Mouse (Mus musculus) embryonic facial prominence, embryonic 14.5 days (tissue): ENCODE results near the gene Bmpr1a. TPM values are rescaled to one million over a fixed set of nuclear protein-coding genes. Genes with fewer than 3 reads are reported as not detected.

ENCODE experiments used
- ATAC-seq: fragments of 200-750 bp; cut with Nextera tagmentation; 2 replicates; pipeline ENCODE4 v1.8.0; 2017; ENCODE audit warnings: low read depth, moderate number of reproducible peaks, moderate TSS enrichment
- DNase-seq: peaks from one replicate; pipeline ENCODE4 v3.0.0-alpha.2; 2015; ENCODE audit warnings: low spot score
- H3K27ac ChIP-seq: fragments of 300-500 bp; sonication (generic); replicated peaks from 2 replicates; pipeline ENCODE4 v1.5.1; 2014; ENCODE audit warnings: low read depth, mild to moderate bottlenecking, low read length, moderate library complexity
- H3K27me3 ChIP-seq: fragments of 300-500 bp; sonication (generic); replicated peaks from 2 replicates; pipeline ENCODE4 v1.6.1; 2014; ENCODE audit warnings: low read length; ENCODE audit not compliant: control insufficient read depth, insufficient read depth
- H3K36me3 ChIP-seq: fragments of 300-500 bp; sonication (generic); 2 replicates; pipeline ENCODE4 v1.6.1; 2014; ENCODE audit warnings: low read length, mixed read lengths; ENCODE audit not compliant: control insufficient read depth, insufficient read depth
- H3K4me1 ChIP-seq: fragments of 300-500 bp; sonication (generic); 2 replicates; pipeline ENCODE4 v1.6.1; 2014; ENCODE audit warnings: antibody characterized with exemption, low read length; ENCODE audit not compliant: control insufficient read depth, insufficient read depth
- H3K4me2 ChIP-seq: fragments of 300-500 bp; sonication (generic); 2 replicates; pipeline ENCODE4 v1.6.1; 2014; ENCODE audit warnings: low read depth, mild to moderate bottlenecking, low read length, moderate library complexity, mixed read lengths
- H3K4me3 ChIP-seq: fragments of 300-500 bp; sonication (generic); 2 replicates; pipeline ENCODE4 v1.5.1; 2014; ENCODE audit warnings: low read depth, mild to moderate bottlenecking, low read length
- H3K9ac ChIP-seq: fragments of 300-500 bp; sonication (generic); 2 replicates; pipeline ENCODE4 v1.6.1; 2014; ENCODE audit warnings: low read depth, mild to moderate bottlenecking, low read length, moderate library complexity, mixed read lengths
- H3K9me3 ChIP-seq: fragments of 300-500 bp; sonication (generic); 2 replicates; pipeline ENCODE4 v1.6.1; 2016; ENCODE audit warnings: low read length; ENCODE audit not compliant: control insufficient read depth
- WGBS: fragments of 180-500 bp; shearing (Covaris S2); extraction: QIAGEN DNeasy Blood & Tissue Kit; methylation state at CpG from one replicate; pipeline ENCODE4 v1.1.7; 2014; 5-methylcytosine and 5-hydroxymethylcytosine counted together
- polyA plus RNA-seq: library from polyadenylated mRNA; unstranded; fragments of >200 nt; fragmentation: Nextera tagmentation; extraction: Ambion mirVana; gene quantifications from 2 replicates; pipeline ENCODE4 v1.2.1, GENCODE M21; 2014

Gene Bmpr1a
- polyA plus RNA-seq, 1 experiment from 2014 or later, result 65.0 TPM

DNA sequence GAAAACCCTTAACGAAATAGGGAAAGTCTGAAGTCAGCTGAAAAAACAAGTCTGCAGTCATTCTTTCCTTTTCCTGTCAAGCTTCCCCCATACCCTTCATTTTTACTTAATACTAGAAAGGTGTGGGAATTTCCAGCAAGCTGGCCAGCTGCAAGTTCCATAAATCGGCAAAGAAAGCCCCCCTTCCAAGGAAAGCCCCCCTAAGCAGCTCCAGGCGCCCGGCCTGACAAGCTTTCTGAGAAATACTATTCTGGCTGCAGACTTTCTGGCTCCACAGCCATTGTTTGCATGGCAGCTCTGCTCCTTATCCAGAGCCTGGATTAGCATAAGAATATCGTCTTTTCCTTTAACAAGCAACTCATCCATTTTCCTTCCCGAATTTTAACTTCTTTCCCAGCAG, 49.5 kb downstream of the Bmpr1a start:
- Histone ChIP-seq H3K36me3 (peaks cover 21% of the 10 kb centered on the region; the same call in 1 of the 2 replicates), H3K9ac (no peak overlapping the region), H3K9me3 (no peaks in the 10 kb centered on the region), H3K4me3 (no peak overlapping the region), H3K27me3 (no peaks in the 10 kb centered on the region), H3K27ac (peak overlapping the region; percentile 78), H3K4me2 (no peak overlapping the region), H3K4me1 (peaks cover 13% of the 10 kb centered on the region; the same call in 1 of the 2 replicates)
- WGBS, result 20% methylated on average over 6 of the region's 6 CpGs
- peak; percentile 64 for DNase-seq
- ATAC-seq, result no peak

DNA sequence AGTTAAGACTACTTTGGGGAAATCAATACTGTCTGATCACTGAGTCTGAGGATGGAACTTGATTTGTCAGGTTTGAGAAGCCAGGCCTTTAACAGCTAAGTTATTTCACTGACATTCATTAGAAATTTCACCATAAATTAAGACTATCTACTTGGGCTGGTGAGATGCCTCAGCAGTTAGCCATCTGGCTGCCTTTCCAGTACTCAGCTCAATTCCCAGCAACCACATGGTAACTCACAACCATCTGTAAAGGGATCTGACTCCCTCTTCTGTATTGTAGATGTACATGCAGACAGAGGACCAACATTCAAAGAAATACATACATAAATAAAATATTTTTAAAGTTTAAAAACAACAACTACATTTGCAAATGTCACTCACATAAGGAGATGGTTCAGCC, 51.3 kb downstream of the Bmpr1a start:
- Histone ChIP-seq H3K4me3 (no peak overlapping the region), H3K36me3 (peaks cover 18% of the 10 kb centered on the region), H3K4me2 (no peak overlapping the region), H3K9ac (no peak overlapping the region), H3K4me1 (peaks cover 13% of the 10 kb centered on the region; the same call in 1 of the 2 replicates), H3K27ac (no peak overlapping the region), H3K9me3 (no peaks in the 10 kb centered on the region), H3K27me3 (no peaks in the 10 kb centered on the region)
- DNase-seq, result no peak
- no peak for ATAC-seq

DNA sequence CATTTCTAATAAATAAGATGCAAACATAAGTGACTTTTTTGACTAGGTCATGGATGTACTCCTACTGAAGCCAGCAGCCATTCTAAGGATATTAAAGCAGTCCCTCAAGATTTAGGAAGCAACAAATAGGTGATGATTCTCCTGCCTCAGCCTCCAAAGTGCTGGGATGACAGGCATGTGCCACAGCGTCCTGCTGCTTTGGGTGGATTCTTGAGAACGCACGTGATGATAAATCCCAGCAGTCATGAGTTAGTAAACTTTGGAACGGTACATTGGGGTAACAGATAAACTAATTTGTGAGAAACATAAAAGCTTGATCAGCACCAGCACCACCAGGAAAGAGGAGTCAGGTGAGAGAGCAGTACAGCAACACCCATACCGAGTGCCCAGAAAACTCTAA, 52.7 kb downstream of the Bmpr1a start:
- peaks cover 13% of the 10 kb centered on the region; the same call in 1 of the 2 replicates for H3K4me1 ChIP-seq
- H3K9me3 ChIP-seq, result no peaks in the 10 kb centered on the region
- no peaks in the 10 kb centered on the region for H3K27me3 ChIP-seq
- 89% methylated on average over 5 of the region's 5 CpGs for WGBS
- no peak overlapping the region for H3K4me3 ChIP-seq
- no peak overlapping the region for H3K9ac ChIP-seq
- DNase-seq, result no peak
- no peak overlapping the region for H3K27ac ChIP-seq
- no peak for ATAC-seq
- H3K36me3 ChIP-seq, result peaks cover 29% of the 10 kb centered on the region
- no peak overlapping the region for H3K4me2 ChIP-seq

DNA sequence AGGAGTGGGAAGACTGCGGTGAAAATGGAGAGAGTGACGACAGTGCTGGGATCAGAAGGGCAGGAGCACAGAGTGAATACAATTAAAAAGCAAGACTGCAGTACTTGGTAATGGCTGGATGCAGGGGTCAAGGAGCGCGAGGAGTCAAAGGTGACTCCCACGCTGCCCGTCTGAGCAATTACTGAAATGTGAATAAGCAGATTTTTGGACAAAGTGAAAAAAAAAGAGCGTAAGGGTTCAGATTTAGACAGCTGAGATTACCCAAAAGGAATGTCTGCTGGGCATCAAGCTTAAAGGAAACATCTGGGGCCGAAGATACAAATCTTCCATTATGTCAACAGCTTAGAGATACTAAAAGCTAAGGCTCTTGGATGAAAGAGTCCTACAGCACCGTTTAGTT, 53.3 kb downstream of the Bmpr1a start:
- Histone ChIP-seq H3K4me2 (no peak overlapping the region), H3K27ac (no peak overlapping the region), H3K9me3 (no peaks in the 10 kb centered on the region), H3K9ac (no peak overlapping the region), H3K36me3 (peaks cover 29% of the 10 kb centered on the region), H3K4me3 (no peak overlapping the region), H3K4me1 (peaks cover 13% of the 10 kb centered on the region; the same call in 1 of the 2 replicates), H3K27me3 (no peaks in the 10 kb centered on the region)
- 41% methylated on average over 9 of the region's 9 CpGs for WGBS
- no peak for ATAC-seq
- no peak for DNase-seq

DNA sequence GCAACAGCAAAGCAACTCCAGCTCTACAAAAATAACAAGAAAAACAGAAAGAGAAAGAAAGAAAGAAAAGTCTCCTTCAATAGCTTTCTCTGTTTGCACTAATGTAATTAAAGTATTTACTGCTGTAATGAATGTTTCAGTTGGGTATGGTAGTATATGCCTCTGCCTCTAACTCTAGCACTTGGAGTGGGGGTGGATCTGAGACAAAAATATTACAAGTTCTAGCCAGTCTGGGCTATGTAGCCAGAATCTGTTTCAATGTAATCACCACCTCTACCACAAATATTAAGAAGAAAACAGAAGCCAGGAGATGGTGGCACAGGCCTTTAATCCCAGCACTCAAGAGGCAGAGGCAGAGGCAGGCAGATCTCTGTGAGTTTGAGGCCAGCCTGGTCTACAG, 54.7 kb downstream of the Bmpr1a start:
- no peak overlapping the region for H3K9ac ChIP-seq
- no peaks in the 10 kb centered on the region for H3K27me3 ChIP-seq
- H3K27ac ChIP-seq, result 0 out of 2 replicates have a peak overlapping the region, but pooled peaks have one; percentile 44
- ATAC-seq (no peak), DNase-seq (no peak)
- no peak overlapping the region for H3K4me3 ChIP-seq
- no peaks in the 10 kb centered on the region for H3K9me3 ChIP-seq
- H3K4me1 ChIP-seq, result peaks cover 5% of the 10 kb centered on the region; the same call in 1 of the 2 replicates
- H3K4me2 ChIP-seq, result no peak overlapping the region
- peaks cover 33% of the 10 kb centered on the region for H3K36me3 ChIP-seq

DNA sequence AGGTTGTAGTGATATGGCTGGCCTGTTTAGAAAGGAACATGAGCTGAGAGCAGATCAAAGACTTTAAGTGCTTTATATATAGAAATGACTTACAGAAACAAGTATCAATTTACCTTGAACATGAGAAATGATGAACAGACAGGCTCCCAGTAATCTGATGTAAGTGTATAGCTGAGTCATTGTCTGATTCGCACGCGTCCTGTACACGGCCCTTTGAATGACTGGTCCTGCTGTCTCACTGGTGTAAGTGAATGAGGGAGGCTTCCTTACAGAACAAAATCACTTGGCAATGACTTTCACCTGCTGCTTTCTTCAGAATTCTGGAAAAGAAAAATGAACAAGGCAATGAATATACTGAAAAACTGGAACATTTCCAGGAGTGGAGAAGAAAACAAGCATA, 55.5 kb downstream of the Bmpr1a start:
- 71% methylated on average over 4 of the region's 4 CpGs for WGBS
- no peak for DNase-seq
- Histone ChIP-seq H3K4me3 (no peak overlapping the region), H3K4me1 (peaks cover 5% of the 10 kb centered on the region; the same call in 1 of the 2 replicates), H3K27me3 (no peaks in the 10 kb centered on the region), H3K9me3 (no peaks in the 10 kb centered on the region), H3K9ac (no peak overlapping the region), H3K36me3 (peaks cover 41% of the 10 kb centered on the region), H3K4me2 (no peak overlapping the region), H3K27ac (no peak overlapping the region)
- 0 out of 2 replicates have a peak, but pooled peaks have one; percentile 57 for ATAC-seq

DNA sequence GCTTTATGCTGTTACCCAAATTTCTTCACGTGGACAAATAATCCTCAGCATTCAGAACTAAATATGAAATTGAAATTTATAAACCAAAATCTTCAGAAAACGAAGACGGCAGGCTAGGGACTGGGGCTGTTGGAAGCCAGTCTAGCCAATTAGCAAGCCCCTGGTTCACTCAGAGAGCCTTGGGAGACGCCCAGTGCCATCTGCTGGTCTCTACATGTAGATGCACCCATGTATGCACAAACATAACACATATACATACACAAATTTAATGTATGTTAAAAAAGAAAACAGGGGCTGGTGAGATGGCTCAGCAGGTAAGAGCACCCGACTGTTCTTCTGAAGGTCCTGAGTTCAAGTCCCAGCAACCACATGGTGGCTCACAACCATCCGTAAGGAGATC, 56.5 kb downstream of the Bmpr1a start:
- H3K36me3 ChIP-seq, result peaks cover 48% of the 10 kb centered on the region

DNA sequence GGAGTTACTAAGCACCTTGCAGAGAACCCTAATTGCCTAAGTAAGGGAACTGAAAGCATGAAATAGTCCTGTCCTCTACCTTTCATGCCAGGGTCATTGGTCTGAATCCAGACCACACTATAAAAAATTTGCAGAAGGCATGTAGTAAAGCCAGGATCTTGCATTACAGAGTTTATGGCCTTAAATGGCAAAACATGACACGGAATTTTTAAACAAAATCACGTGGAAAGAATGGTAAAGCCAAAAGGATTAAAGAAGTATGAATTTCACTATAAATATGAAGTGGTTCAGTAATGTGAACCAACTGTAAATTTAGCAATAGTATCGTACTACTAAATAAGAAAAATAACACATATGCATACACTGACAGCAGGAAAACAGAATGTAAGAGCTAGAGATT, 57.8 kb downstream of the Bmpr1a start:
- Histone ChIP-seq H3K27ac (no peak overlapping the region), H3K9me3 (no peaks in the 10 kb centered on the region), H3K4me3 (no peak overlapping the region), H3K36me3 (peaks cover 55% of the 10 kb centered on the region), H3K9ac (no peak overlapping the region), H3K4me2 (no peak overlapping the region), H3K27me3 (no peaks in the 10 kb centered on the region), H3K4me1 (peaks cover 5% of the 10 kb centered on the region; the same call in 1 of the 2 replicates)
- DNase-seq (no peak), ATAC-seq (no peak)
- WGBS, result 61% methylated on average over 3 of the region's 3 CpGs

More for the DNA sequence above, 56.5 kb downstream of the Bmpr1a start:
- H3K9ac ChIP-seq, result no peak overlapping the region
- H3K4me3 ChIP-seq, result no peak overlapping the region
- no peak overlapping the region for H3K27ac ChIP-seq
- no peaks in the 10 kb centered on the region for H3K9me3 ChIP-seq
- H3K4me2 ChIP-seq, result no peak overlapping the region
- ATAC-seq (no peak), DNase-seq (no peak)
- H3K27me3 ChIP-seq, result no peaks in the 10 kb centered on the region
- peaks cover 5% of the 10 kb centered on the region; the same call in 1 of the 2 replicates for H3K4me1 ChIP-seq
- 96% methylated on average over 6 of the region's 6 CpGs for WGBS

DNA sequence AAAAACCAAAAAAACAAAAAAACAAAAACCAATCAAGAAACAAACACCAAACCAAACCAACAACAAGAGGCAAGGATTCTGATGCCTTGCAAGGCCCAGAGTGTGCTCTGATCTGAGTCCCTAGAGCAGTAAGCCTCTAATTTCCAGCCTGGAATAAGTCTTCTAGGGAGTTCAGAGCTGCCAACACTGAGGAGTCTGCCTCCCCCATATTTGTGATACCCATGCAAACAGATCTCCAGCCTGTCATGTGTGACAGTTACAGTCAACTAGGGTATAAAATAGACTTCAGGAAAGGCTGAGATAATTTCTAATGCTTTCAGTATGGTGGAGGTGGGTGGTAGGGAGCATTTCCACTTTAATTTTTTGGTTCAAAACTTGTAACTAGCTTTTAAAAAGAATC, 58.2 kb downstream of the Bmpr1a start:
- Histone ChIP-seq H3K4me2 (no peak overlapping the region), H3K36me3 (peaks cover 57% of the 10 kb centered on the region), H3K27me3 (no peaks in the 10 kb centered on the region), H3K9me3 (no peaks in the 10 kb centered on the region), H3K27ac (0 out of 2 replicates have a peak overlapping the region, but pooled peaks have one; percentile 5), H3K9ac (no peak overlapping the region), H3K4me1 (peaks cover 4% of the 10 kb centered on the region; the same call in 1 of the 2 replicates), H3K4me3 (no peak overlapping the region)
- DNase-seq (no peak), ATAC-seq (no peak)
